Mouse (Mus musculus): ENCODE results near the gene Adcy10. TPM values are rescaled to one million over a fixed set of nuclear protein-coding genes. Genes with fewer than 3 reads are reported as not detected.

The Adcy10 gene
- total RNA-seq, 1 experiment = 0.22 TPM

GRCm38 (mm10) chr1:165468971-165469370, 16.0 kb upstream of the Adcy10 start:
- Histone ChIP-seq H3K9me3 (ENCODE audit: control insufficient read depth, insufficient read depth, low read depth, low read length) (no peaks in the 10 kb centered on the region), H3K9ac (ENCODE audit: insufficient read depth, low read depth, low read length, poor library complexity, severe bottlenecking) (no peak overlapping the region), H3K4me3 (ENCODE audit: insufficient read depth in 1 of 2, low read depth in 1 of 2, low read length in 2 of 2, poor library complexity in 1 of 2, severe bottlenecking in 1 of 2) (no peak overlapping the region), H3K36me3 (ENCODE audit: control insufficient read depth, insufficient read depth, low read length, poor library complexity, severe bottlenecking) (no peaks in the 10 kb centered on the region), H3K27ac (ENCODE audit: insufficient read depth, low read depth, low read length, poor library complexity, severe bottlenecking) (no peak overlapping the region), H3K4me1 (ENCODE audit: control insufficient read depth in 2 of 2, insufficient read depth in 2 of 2, low read length in 2 of 2, poor library complexity in 1 of 2) (no peaks in the 10 kb centered on the region)
- in situ Hi-C loops (cut with MboI; ENCODE audit: low sequenced_read_pairs in 2 of 2, unreplicated experiment in 2 of 2) = no loop called here
- TF ChIP-seq CHD2 (IDR thresholded peaks at IDR 0.05; ENCODE audit: low read depth, low read length) = no peak
- no peak for DNase-seq (ENCODE audit: low read depth, low spot score)

- H3K9ac ChIP-seq (ENCODE audit: insufficient read depth, low read depth, low read length, poor library complexity, severe bottlenecking) = no peak overlapping the region
- H3K27ac ChIP-seq (ENCODE audit: insufficient read depth, low read depth, low read length, poor library complexity, severe bottlenecking) = no peak overlapping the region
- H3K4me1 ChIP-seq (ENCODE audit: control insufficient read depth in 2 of 2, insufficient read depth in 2 of 2, low read length in 2 of 2, poor library complexity in 1 of 2) = no peaks in the 10 kb centered on the region
- in situ Hi-C loops (cut with MboI; ENCODE audit: low sequenced_read_pairs in 2 of 2, unreplicated experiment in 2 of 2) = no loop called here
- H3K4me3 ChIP-seq (ENCODE audit: insufficient read depth in 1 of 2, low read depth in 1 of 2, low read length in 2 of 2, poor library complexity in 1 of 2, severe bottlenecking in 1 of 2) = no peak overlapping the region
- no peaks in the 10 kb centered on the region for H3K36me3 ChIP-seq (ENCODE audit: control insufficient read depth, insufficient read depth, low read length, poor library complexity, severe bottlenecking)
- H3K9me3 ChIP-seq (ENCODE audit: control insufficient read depth, insufficient read depth, low read depth, low read length) = no peaks in the 10 kb centered on the region
- TF ChIP-seq ZC3H11A (IDR thresholded peaks at IDR 0.05; ENCODE audit: borderline replicate concordance, low read depth, low read length) = no peak
- no peak for TF ChIP-seq ZNF384 (IDR thresholded peaks at IDR 0.05; ENCODE audit: low read depth, low read length)
- TF ChIP-seq MAFK (IDR thresholded peaks at IDR 0.05; ENCODE audit: insufficient read depth, low read depth, low read length) = no peak
- no peak for TF ChIP-seq CHD2 (IDR thresholded peaks at IDR 0.05; ENCODE audit: low read depth, low read length)
- no peak for TF ChIP-seq HCFC1 (IDR thresholded peaks at IDR 0.05; ENCODE audit: borderline replicate concordance, insufficient read depth, low read length)
- no peak for DNase-seq (ENCODE audit: low read depth, low spot score)
Observed at GRCm38 (mm10) chr1:165469717-165470116, 15.3 kb upstream of the Adcy10 start.

GRCm38 (mm10) chr1:165471490-165471889, 13.5 kb upstream of the Adcy10 start:
- no peaks in the 10 kb centered on the region for H3K4me1 ChIP-seq (ENCODE audit: control insufficient read depth in 2 of 2, insufficient read depth in 2 of 2, low read length in 2 of 2, poor library complexity in 1 of 2)
- in situ Hi-C loops (cut with MboI; ENCODE audit: low sequenced_read_pairs in 2 of 2, unreplicated experiment in 2 of 2) = no loop called here
- H3K9me3 ChIP-seq (ENCODE audit: control insufficient read depth, insufficient read depth, low read depth, low read length) = no peaks in the 10 kb centered on the region
- H3K27ac ChIP-seq (ENCODE audit: insufficient read depth, low read depth, low read length, poor library complexity, severe bottlenecking) = no peak overlapping the region
- no peak overlapping the region for H3K9ac ChIP-seq (ENCODE audit: insufficient read depth, low read depth, low read length, poor library complexity, severe bottlenecking)
- no peak overlapping the region for H3K4me3 ChIP-seq (ENCODE audit: insufficient read depth in 1 of 2, low read depth in 1 of 2, low read length in 2 of 2, poor library complexity in 1 of 2, severe bottlenecking in 1 of 2)
- H3K36me3 ChIP-seq (ENCODE audit: control insufficient read depth, insufficient read depth, low read length, poor library complexity, severe bottlenecking) = no peaks in the 10 kb centered on the region
- TF ChIP-seq CHD2 (IDR thresholded peaks at IDR 0.05; ENCODE audit: low read depth, low read length) (no peak), MAFK (IDR thresholded peaks at IDR 0.05; ENCODE audit: insufficient read depth, low read depth, low read length) (no peak), ZC3H11A (IDR thresholded peaks at IDR 0.05; ENCODE audit: borderline replicate concordance, low read depth, low read length) (no peak), HCFC1 (IDR thresholded peaks at IDR 0.05; ENCODE audit: borderline replicate concordance, insufficient read depth, low read length) (no peak), ZNF384 (IDR thresholded peaks at IDR 0.05; ENCODE audit: low read depth, low read length) (no peak)
- no peak for DNase-seq (ENCODE audit: low read depth, low spot score)

- H3K9me3 ChIP-seq (ENCODE audit: control insufficient read depth, insufficient read depth, low read depth, low read length) = no peaks in the 10 kb centered on the region
- no peak overlapping the region for H3K27ac ChIP-seq (ENCODE audit: insufficient read depth, low read depth, low read length, poor library complexity, severe bottlenecking)
- no peaks in the 10 kb centered on the region for H3K36me3 ChIP-seq (ENCODE audit: control insufficient read depth, insufficient read depth, low read length, poor library complexity, severe bottlenecking)
- TF ChIP-seq MAFK (IDR thresholded peaks at IDR 0.05; ENCODE audit: insufficient read depth, low read depth, low read length) (no peak), HCFC1 (IDR thresholded peaks at IDR 0.05; ENCODE audit: borderline replicate concordance, insufficient read depth, low read length) (no peak), ZC3H11A (IDR thresholded peaks at IDR 0.05; ENCODE audit: borderline replicate concordance, low read depth, low read length) (no peak), ZNF384 (IDR thresholded peaks at IDR 0.05; ENCODE audit: low read depth, low read length) (no peak), CHD2 (IDR thresholded peaks at IDR 0.05; ENCODE audit: low read depth, low read length) (no peak)
- DNase-seq (ENCODE audit: low read depth, low spot score) = no peak
- in situ Hi-C loops (cut with MboI; ENCODE audit: low sequenced_read_pairs in 2 of 2, unreplicated experiment in 2 of 2) = no loop called here
- no peak overlapping the region for H3K4me3 ChIP-seq (ENCODE audit: insufficient read depth in 1 of 2, low read depth in 1 of 2, low read length in 2 of 2, poor library complexity in 1 of 2, severe bottlenecking in 1 of 2)
- H3K4me1 ChIP-seq (ENCODE audit: control insufficient read depth in 2 of 2, insufficient read depth in 2 of 2, low read length in 2 of 2, poor library complexity in 1 of 2) = no peaks in the 10 kb centered on the region
- no peak overlapping the region for H3K9ac ChIP-seq (ENCODE audit: insufficient read depth, low read depth, low read length, poor library complexity, severe bottlenecking)
Observed at GRCm38 (mm10) chr1:165486108-165486507, 1.1 kb downstream of the Adcy10 start.

GRCm38 (mm10) chr1:165489197-165489596, 4.2 kb downstream of the Adcy10 start:
- no peak overlapping the region for H3K4me3 ChIP-seq (ENCODE audit: insufficient read depth in 1 of 2, low read depth in 1 of 2, low read length in 2 of 2, poor library complexity in 1 of 2, severe bottlenecking in 1 of 2)
- no peak overlapping the region for H3K27ac ChIP-seq (ENCODE audit: insufficient read depth, low read depth, low read length, poor library complexity, severe bottlenecking)
- H3K4me1 ChIP-seq (ENCODE audit: control insufficient read depth in 2 of 2, insufficient read depth in 2 of 2, low read length in 2 of 2, poor library complexity in 1 of 2) = no peaks in the 10 kb centered on the region
- no peak overlapping the region for H3K9ac ChIP-seq (ENCODE audit: insufficient read depth, low read depth, low read length, poor library complexity, severe bottlenecking)
- no peaks in the 10 kb centered on the region for H3K9me3 ChIP-seq (ENCODE audit: control insufficient read depth, insufficient read depth, low read depth, low read length)
- in situ Hi-C loops (cut with MboI; ENCODE audit: low sequenced_read_pairs in 2 of 2, unreplicated experiment in 2 of 2) = no loop called here
- DNase-seq (ENCODE audit: low read depth, low spot score) = no peak
- no peaks in the 10 kb centered on the region for H3K36me3 ChIP-seq (ENCODE audit: control insufficient read depth, insufficient read depth, low read length, poor library complexity, severe bottlenecking)
- no peak for TF ChIP-seq CHD2 (IDR thresholded peaks at IDR 0.05; ENCODE audit: low read depth, low read length)
